Mouse (Mus musculus) stomach, postnatal 0 days (tissue): Measurements from ENCODE around the gene Cdc40. TPM values are rescaled to one million over a fixed set of nuclear protein-coding genes. Genes with fewer than 3 reads are reported as not detected.

ENCODE experiments used
- ATAC-seq: fragments of 200-750 bp; cut with Nextera tagmentation; 2 replicates; pipeline ENCODE4 v1.8.0; 2017; ENCODE audit not compliant: low FRiP score, low TSS enrichment
- DNase-seq: peaks from one replicate; pipeline ENCODE4 v3.0.0-alpha.2; 2016; ENCODE audit warnings: low spot score
- H3K27ac ChIP-seq: fragments of 300-500 bp; sonication (generic); replicated peaks from 2 replicates; pipeline ENCODE4 v1.5.1; 2014; ENCODE audit warnings: mild to moderate bottlenecking, control low read depth
- H3K27me3 ChIP-seq: fragments of 300-500 bp; sonication (generic); 2 replicates; pipeline ENCODE4 v1.6.1; 2014; ENCODE audit warnings: low read length; ENCODE audit not compliant: control insufficient read depth, insufficient read depth
- H3K36me3 ChIP-seq: fragments of 300-500 bp; sonication (generic); 2 replicates; pipeline ENCODE4 v1.6.1; 2014; ENCODE audit warnings: low read length, mixed read lengths; ENCODE audit not compliant: control insufficient read depth, insufficient read depth
- H3K4me1 ChIP-seq: fragments of 300-500 bp; sonication (generic); replicated peaks from 2 replicates; pipeline ENCODE4 v1.6.1; 2014; ENCODE audit warnings: antibody characterized with exemption; ENCODE audit not compliant: control insufficient read depth, insufficient read depth
- H3K4me2 ChIP-seq: fragments of 300-500 bp; sonication (generic); replicated peaks from 2 replicates; pipeline ENCODE4 v1.6.1; 2014; ENCODE audit warnings: low read depth, mild to moderate bottlenecking, control low read depth, moderate library complexity
- H3K4me3 ChIP-seq: fragments of 300-500 bp; sonication (generic); 2 replicates; pipeline ENCODE4 v1.5.1; 2014; ENCODE audit warnings: low read depth, low read length, control low read depth
- H3K9ac ChIP-seq: fragments of 300-500 bp; sonication (generic); 2 replicates; pipeline ENCODE4 v1.6.1; 2014; ENCODE audit warnings: mild to moderate bottlenecking, low read length, control low read depth, mixed read lengths
- H3K9me3 ChIP-seq: fragments of 300-500 bp; sonication (generic); 2 replicates; pipeline ENCODE4 v1.6.1; 2016; ENCODE audit warnings: low read length; ENCODE audit not compliant: control insufficient read depth
- CTCF ChIP-seq: IDR thresholded peaks from 2 replicates; pipeline ENCODE4 v1.5.1; 2016; ENCODE audit warnings: antibody characterized with exemption, low read depth, mild to moderate bottlenecking, moderate library complexity
- EP300 ChIP-seq: optimal IDR thresholded peaks from 2 replicates; pipeline ENCODE3; 2016; ENCODE audit warnings: antibody characterized with exemption
- WGBS: fragments of 180-500 bp; shearing (Covaris S2); extraction: QIAGEN DNeasy Blood & Tissue Kit; methylation state at CpG from one replicate; pipeline ENCODE4 v1.1.7; 2014; 5-methylcytosine and 5-hydroxymethylcytosine counted together
- polyA plus RNA-seq: library from polyadenylated mRNA; unstranded; fragments of >200 nt; fragmentation: Nextera tagmentation; extraction: Ambion mirVana; gene quantifications from 2 replicates; pipeline ENCODE4 v1.2.1, GENCODE M21; 2015

Gene Cdc40
- polyA plus RNA-seq, 1 experiment from 2014 or later: 11.7 TPM

DNA sequence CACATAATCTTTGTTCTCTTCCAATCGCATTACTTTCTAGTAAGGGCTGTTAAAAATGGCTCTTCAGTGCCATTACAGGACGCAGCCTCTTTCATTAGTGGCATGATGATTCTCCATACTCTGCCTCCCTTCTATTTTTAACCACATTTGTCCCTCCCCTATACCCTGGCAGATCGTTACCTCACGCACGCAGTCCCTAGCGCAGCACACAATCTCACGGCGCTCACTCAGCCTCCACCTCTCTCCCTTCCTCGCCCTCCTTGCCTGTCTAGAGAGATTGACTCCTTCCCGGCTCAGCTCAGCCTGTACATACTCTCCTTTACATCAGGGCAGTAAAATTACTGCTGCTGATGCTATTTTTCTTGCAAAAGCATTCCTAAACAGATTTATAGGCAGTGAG, 38.6 kb downstream of the Cdc40 start:
- peaks cover 16% of the 10 kb centered on the region for H3K36me3 ChIP-seq

GRCm38 (mm10) chr10:40843841-40844240, 39.3 kb downstream of the Cdc40 start:
- H3K36me3 ChIP-seq: peaks cover 16% of the 10 kb centered on the region
- ATAC-seq (no peak), DNase-seq (no peak)
- no peak overlapping the region for H3K4me2 ChIP-seq
- H3K27me3 ChIP-seq: no peaks in the 10 kb centered on the region
- H3K9ac ChIP-seq: no peak overlapping the region
- H3K4me3 ChIP-seq: no peak overlapping the region
- 78% methylated on average over 5 of the region's 5 CpGs for WGBS
- H3K4me1 ChIP-seq: no peaks in the 10 kb centered on the region
- no peaks in the 10 kb centered on the region for H3K9me3 ChIP-seq
- no peak for TF ChIP-seq CTCF
- no peak for TF ChIP-seq EP300
- H3K27ac ChIP-seq: no peak overlapping the region

More for the DNA sequence above, 38.6 kb downstream of the Cdc40 start:
- DNase-seq: no peak
- H3K4me1 ChIP-seq: no peaks in the 10 kb centered on the region
- WGBS: 72% methylated on average over 10 of the region's 10 CpGs
- no peak overlapping the region for H3K9ac ChIP-seq
- no peaks in the 10 kb centered on the region for H3K9me3 ChIP-seq
- H3K27me3 ChIP-seq: no peaks in the 10 kb centered on the region
- ATAC-seq: no peak
- no peak for TF ChIP-seq EP300
- H3K4me3 ChIP-seq: no peak overlapping the region
- no peak overlapping the region for H3K27ac ChIP-seq
- H3K4me2 ChIP-seq: no peak overlapping the region

DNA sequence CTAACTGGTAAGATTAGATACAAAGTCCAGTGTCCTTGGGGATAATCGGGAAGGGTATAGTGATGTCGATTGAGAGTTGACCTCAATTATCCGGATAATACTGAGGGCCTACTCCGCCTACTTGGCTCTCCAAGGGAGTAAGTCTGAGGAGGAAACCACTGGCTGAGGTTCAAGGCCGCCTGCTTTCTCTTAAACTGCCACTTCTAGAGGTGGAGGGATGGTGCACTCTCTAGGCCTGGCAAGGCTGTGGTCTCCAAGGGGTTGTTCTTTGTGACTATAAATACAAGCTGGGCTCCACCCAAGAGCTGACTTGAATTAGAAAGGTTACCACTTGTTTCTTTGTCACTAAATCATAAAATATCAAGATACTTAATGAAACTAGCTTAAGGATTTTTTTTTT, 43.0 kb downstream of the Cdc40 start:
- Histone ChIP-seq H3K27ac (no peak overlapping the region), H3K4me3 (no peak overlapping the region), H3K9ac (no peak overlapping the region), H3K36me3 (peaks cover 15% of the 10 kb centered on the region; the same call in 1 of the 2 replicates), H3K27me3 (no peaks in the 10 kb centered on the region), H3K9me3 (no peaks in the 10 kb centered on the region), H3K4me1 (no peaks in the 10 kb centered on the region), H3K4me2 (no peak overlapping the region)
- ATAC-seq (no peak), DNase-seq (no peak)
- 80% methylated on average over 5 of the region's 5 CpGs for WGBS
- no peak for TF ChIP-seq CTCF
- no peak for TF ChIP-seq EP300

GRCm38 (mm10) chr10:40831267-40831666, 51.8 kb downstream of the Cdc40 start:
- H3K4me3 ChIP-seq: no peak overlapping the region
- no peaks in the 10 kb centered on the region for H3K27me3 ChIP-seq
- no peak overlapping the region for H3K27ac ChIP-seq
- WGBS: 77% methylated on average over 6 of the region's 7 CpGs
- DNase-seq: no peak
- peaks cover 9% of the 10 kb centered on the region for H3K36me3 ChIP-seq
- H3K9me3 ChIP-seq: no peaks in the 10 kb centered on the region
- no peak for ATAC-seq
- H3K4me1 ChIP-seq: no peaks in the 10 kb centered on the region
- H3K9ac ChIP-seq: no peak overlapping the region
- no peak overlapping the region for H3K4me2 ChIP-seq
- TF ChIP-seq EP300 (no peak), CTCF (no peak)

GRCm38 (mm10) chr10:40830312-40830711, 52.8 kb downstream of the Cdc40 start:
- no peaks in the 10 kb centered on the region for H3K27me3 ChIP-seq
- ATAC-seq: no peak
- 68% methylated on average over 3 of the region's 3 CpGs for WGBS
- no peak overlapping the region for H3K4me3 ChIP-seq
- no peaks in the 10 kb centered on the region for H3K9me3 ChIP-seq
- no peak overlapping the region for H3K4me2 ChIP-seq
- H3K27ac ChIP-seq: no peak overlapping the region
- H3K36me3 ChIP-seq: peaks cover 6% of the 10 kb centered on the region
- no peak for DNase-seq
- TF ChIP-seq EP300 (no peak), CTCF (no peak)
- no peak overlapping the region for H3K9ac ChIP-seq
- no peaks in the 10 kb centered on the region for H3K4me1 ChIP-seq

DNA sequence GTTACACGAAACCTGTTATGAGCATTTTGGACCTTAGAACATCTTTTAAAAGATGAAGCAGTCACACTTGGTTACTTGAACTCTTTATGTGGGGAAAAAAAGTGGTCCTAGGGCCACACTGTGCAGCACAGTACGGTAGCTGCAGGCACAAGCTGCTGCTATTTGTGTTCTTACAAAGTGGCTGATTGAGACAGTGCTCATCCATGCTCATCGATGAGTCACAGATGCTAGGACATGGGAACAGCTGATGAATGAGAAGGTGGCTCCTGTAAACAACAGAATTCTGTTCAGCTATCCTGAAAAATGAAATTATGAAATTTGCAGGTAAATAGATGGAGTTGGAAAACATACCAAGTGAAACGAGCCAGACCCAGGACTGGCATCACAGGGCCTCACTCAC, 55.4 kb downstream of the Cdc40 start:
- no peak overlapping the region for H3K4me2 ChIP-seq
- no peaks in the 10 kb centered on the region for H3K9me3 ChIP-seq
- no peaks in the 10 kb centered on the region for H3K4me1 ChIP-seq
- H3K36me3 ChIP-seq: no peaks in the 10 kb centered on the region
- no peak overlapping the region for H3K27ac ChIP-seq
- H3K4me3 ChIP-seq: no peak overlapping the region
- H3K9ac ChIP-seq: no peak overlapping the region
- TF ChIP-seq EP300 (no peak), CTCF (no peak)
- DNase-seq (no peak), ATAC-seq (no peak)
- no peaks in the 10 kb centered on the region for H3K27me3 ChIP-seq
- 86% methylated on average over 4 of the region's 4 CpGs for WGBS
